Mouse (Mus musculus): ENCODE measurements at regions not wholly inside any gene's neighbourhood (a gene's known extent, or its start where the extent isn't known, plus 50 kb on each side); places are given as distances from the start of the nearest gene placed in this dataset.

DNA sequence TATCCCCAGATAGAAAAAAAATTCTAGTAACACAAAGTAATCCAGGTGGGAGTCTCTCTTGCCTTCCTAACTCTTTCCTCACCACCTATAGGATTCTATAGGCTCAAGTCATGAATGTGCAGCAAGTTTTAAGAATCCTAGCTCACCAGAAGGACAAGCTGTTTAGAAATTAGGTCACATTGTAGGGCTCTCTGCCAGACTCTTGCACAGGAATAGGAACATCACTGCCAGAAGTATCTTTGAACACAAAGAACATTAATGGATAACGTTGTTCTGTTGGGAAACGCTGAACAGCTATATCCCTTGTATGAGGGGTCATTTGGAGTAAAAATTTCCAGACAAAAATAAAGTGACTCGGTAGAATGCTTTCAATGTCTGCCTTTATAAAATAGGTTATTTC is 75.6 kb upstream of the Peli1 start:
- Histone ChIP-seq H3K4me3 (ENCODE audit: insufficient read depth, poor library complexity, severe bottlenecking) (no peak overlapping the region), H3K79me2 (ENCODE audit: control insufficient read depth, insufficient read depth) (no peaks in the 10 kb centered on the region), H3K36me3 (ENCODE audit: control insufficient read depth, insufficient read depth) (no peaks in the 10 kb centered on the region), H3ac (ENCODE audit: control insufficient read depth, insufficient read length, low read depth) (no peak overlapping the region), H3K79me3 (ENCODE audit: low read depth) (no peaks in the 10 kb centered on the region), H3K27me3 (ENCODE audit: control insufficient read depth, insufficient read depth, insufficient read length) (no peaks in the 10 kb centered on the region)
- TF ChIP-seq USF1 (IDR thresholded peaks at IDR 0.05; ENCODE audit: low read depth) (no peak), MYOD1 (IDR thresholded peaks at IDR 0.05; ENCODE audit: control insufficient read depth, insufficient read length, low read depth) (no peak), CEBPB (IDR thresholded peaks at IDR 0.05; ENCODE audit: low read depth) (no peak), CTCF (IDR thresholded peaks at IDR 0.05; ENCODE audit: control insufficient read depth, insufficient read depth, insufficient read length) (no peak), MYOG (IDR thresholded peaks at IDR 0.05; ENCODE audit: control insufficient read depth, extremely low read depth, insufficient read length) (no peak), FOSL1 (IDR thresholded peaks at IDR 0.05; ENCODE audit: insufficient read depth, low read length, poor library complexity, severe bottlenecking) (no peak), MAX (IDR thresholded peaks at IDR 0.05) (no peak)

DNA sequence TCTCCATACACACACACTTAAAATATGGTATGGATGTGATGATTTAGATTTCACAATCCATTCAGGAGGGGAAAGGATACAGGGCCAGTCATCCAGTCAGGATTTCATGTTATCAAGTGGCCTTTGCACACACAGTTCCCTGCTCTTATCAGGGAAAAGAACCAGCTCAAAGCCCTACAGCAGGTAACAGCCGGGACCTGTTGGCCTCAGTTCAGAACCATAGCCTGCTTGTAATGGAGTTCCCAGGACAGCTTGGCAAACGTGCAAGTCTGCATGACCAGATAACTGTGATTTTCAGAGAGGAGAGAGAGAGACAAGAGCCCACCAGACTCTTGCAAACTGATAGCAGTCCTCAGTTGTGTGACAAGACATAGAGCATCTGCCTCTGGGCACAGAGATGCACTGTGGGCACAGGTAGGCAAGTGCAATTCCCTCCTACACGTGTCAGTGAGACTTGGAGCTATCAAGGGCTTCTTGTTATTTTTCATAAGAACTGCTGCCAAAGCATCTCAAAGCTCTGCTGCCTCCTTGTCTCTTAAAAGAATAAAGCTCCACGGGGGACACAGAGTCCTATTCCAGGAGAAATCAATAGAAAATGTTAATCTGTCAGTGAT is 74.9 kb upstream of the Peli1 start:
- H3K4me3 ChIP-seq (ENCODE audit: insufficient read depth, poor library complexity, severe bottlenecking): no peak overlapping the region
- H3K79me2 ChIP-seq (ENCODE audit: control insufficient read depth, insufficient read depth): no peaks in the 10 kb centered on the region
- H3ac ChIP-seq (ENCODE audit: control insufficient read depth, insufficient read length, low read depth): no peak overlapping the region
- TF ChIP-seq FOSL1 (IDR thresholded peaks at IDR 0.05; ENCODE audit: insufficient read depth, low read length, poor library complexity, severe bottlenecking): no peak
- no peak for TF ChIP-seq CEBPB (IDR thresholded peaks at IDR 0.05; ENCODE audit: low read depth)
- H3K36me3 ChIP-seq (ENCODE audit: control insufficient read depth, insufficient read depth): no peaks in the 10 kb centered on the region
- no peaks in the 10 kb centered on the region for H3K79me3 ChIP-seq (ENCODE audit: low read depth)
- H3K27me3 ChIP-seq (ENCODE audit: control insufficient read depth, insufficient read depth, insufficient read length): no peaks in the 10 kb centered on the region

DNA sequence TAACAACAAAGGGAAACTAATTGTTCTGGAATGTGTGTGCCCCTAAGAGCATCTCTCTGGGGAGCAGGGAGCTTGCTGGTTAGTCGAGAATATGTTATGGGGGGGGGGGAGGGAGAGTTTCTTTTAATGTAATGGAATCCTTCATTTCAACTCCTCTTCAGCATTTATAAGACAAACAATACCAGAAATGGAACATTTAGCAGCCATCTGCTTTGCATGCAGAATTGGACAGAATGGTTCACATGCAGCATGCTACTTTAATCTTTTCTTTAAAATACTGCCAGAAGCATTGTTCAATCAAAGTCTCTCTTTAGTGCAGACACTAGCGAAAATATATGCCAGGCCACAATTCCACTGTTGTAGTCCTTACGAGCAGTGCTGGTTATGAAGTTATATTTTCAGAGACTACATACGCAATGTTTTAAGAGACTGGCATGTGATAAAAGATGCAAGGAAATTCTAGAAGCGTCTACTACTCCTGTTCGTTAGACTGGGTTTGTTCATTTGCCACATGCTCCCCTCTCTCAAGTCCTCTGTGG is 74.2 kb upstream of the Peli1 start:
- no peak overlapping the region for H3ac ChIP-seq (ENCODE audit: control insufficient read depth, insufficient read length, low read depth)
- TF ChIP-seq USF1 (IDR thresholded peaks at IDR 0.05; ENCODE audit: low read depth): no peak
- TF ChIP-seq MAX (IDR thresholded peaks at IDR 0.05): no peak
- TF ChIP-seq MYOG (IDR thresholded peaks at IDR 0.05; ENCODE audit: control insufficient read depth, extremely low read depth, insufficient read length): no peak
- no peak for TF ChIP-seq FOSL1 (IDR thresholded peaks at IDR 0.05; ENCODE audit: insufficient read depth, low read length, poor library complexity, severe bottlenecking)
- no peak for TF ChIP-seq CEBPB (IDR thresholded peaks at IDR 0.05; ENCODE audit: low read depth)
- TF ChIP-seq CTCF (IDR thresholded peaks at IDR 0.05; ENCODE audit: control insufficient read depth, insufficient read depth, insufficient read length): no peak
- no peak for TF ChIP-seq MYOD1 (IDR thresholded peaks at IDR 0.05; ENCODE audit: control insufficient read depth, insufficient read length, low read depth)
- no peaks in the 10 kb centered on the region for H3K79me3 ChIP-seq (ENCODE audit: low read depth)
- H3K79me2 ChIP-seq (ENCODE audit: control insufficient read depth, insufficient read depth): no peaks in the 10 kb centered on the region
- H3K27me3 ChIP-seq (ENCODE audit: control insufficient read depth, insufficient read depth, insufficient read length): no peaks in the 10 kb centered on the region
- no peak overlapping the region for H3K4me3 ChIP-seq (ENCODE audit: insufficient read depth, poor library complexity, severe bottlenecking)
- no peaks in the 10 kb centered on the region for H3K36me3 ChIP-seq (ENCODE audit: control insufficient read depth, insufficient read depth)

DNA sequence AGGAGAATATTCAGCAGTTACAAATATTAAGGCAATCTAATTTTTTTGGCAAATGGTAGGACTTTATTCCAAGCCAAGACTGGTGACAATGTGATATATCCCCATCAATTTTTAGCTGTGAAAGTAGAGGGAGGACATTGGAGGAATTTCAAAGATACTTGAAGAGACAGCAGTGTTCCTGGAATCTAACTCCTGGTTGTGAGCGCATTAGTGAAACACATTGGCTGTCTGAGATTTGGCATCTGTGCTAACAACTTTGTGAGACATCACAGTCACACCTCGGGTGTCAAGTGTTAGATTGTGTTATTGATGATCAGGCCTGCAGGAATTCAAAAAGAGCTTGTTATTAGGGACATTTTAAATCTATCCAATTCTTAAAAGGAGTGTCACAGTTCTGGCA is 71.3 kb upstream of the Peli1 start:
- Histone ChIP-seq H3K79me2 (ENCODE audit: control insufficient read depth, insufficient read depth) (no peaks in the 10 kb centered on the region), H3K4me3 (ENCODE audit: insufficient read depth, poor library complexity, severe bottlenecking) (no peak overlapping the region), H3K36me3 (ENCODE audit: control insufficient read depth, insufficient read depth) (no peaks in the 10 kb centered on the region), H3ac (ENCODE audit: control insufficient read depth, insufficient read length, low read depth) (no peak overlapping the region), H3K79me3 (ENCODE audit: low read depth) (no peaks in the 10 kb centered on the region), H3K27me3 (ENCODE audit: control insufficient read depth, insufficient read depth, insufficient read length) (no peaks in the 10 kb centered on the region)
- TF ChIP-seq MYOD1 (IDR thresholded peaks at IDR 0.05; ENCODE audit: control insufficient read depth, insufficient read length, low read depth): no peak
- no peak for TF ChIP-seq USF1 (IDR thresholded peaks at IDR 0.05; ENCODE audit: low read depth)
- TF ChIP-seq FOSL1 (IDR thresholded peaks at IDR 0.05; ENCODE audit: insufficient read depth, low read length, poor library complexity, severe bottlenecking): no peak
- no peak for TF ChIP-seq MYOG (IDR thresholded peaks at IDR 0.05; ENCODE audit: control insufficient read depth, extremely low read depth, insufficient read length)
- no peak for TF ChIP-seq MAX (IDR thresholded peaks at IDR 0.05)
- TF ChIP-seq CTCF (IDR thresholded peaks at IDR 0.05; ENCODE audit: control insufficient read depth, insufficient read depth, insufficient read length): no peak
- no peak for TF ChIP-seq CEBPB (IDR thresholded peaks at IDR 0.05; ENCODE audit: low read depth)

DNA sequence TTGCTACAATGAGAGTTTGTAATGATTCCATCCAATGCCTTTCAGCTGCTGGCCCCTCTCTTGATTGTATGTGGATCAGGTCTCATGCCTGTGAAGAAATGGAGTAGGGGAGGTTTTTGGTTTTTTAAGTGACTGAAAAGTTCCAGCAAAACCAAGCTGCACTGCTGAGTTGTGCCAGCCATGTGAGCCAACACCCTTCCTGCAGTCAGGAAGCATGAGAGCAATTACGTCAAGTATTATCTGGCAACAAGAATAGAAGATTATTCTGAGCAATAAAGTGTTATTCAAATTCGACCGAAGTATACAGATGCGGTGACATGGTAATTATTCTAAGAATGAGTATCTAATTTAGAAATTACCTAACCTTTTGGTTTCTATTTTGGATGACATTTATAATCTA is 67.0 kb upstream of the Peli1 start:
- Histone ChIP-seq H3K36me3 (ENCODE audit: control insufficient read depth, insufficient read depth) (no peaks in the 10 kb centered on the region), H3K4me3 (ENCODE audit: insufficient read depth, poor library complexity, severe bottlenecking) (no peak overlapping the region), H3ac (ENCODE audit: control insufficient read depth, insufficient read length, low read depth) (no peak overlapping the region), H3K27me3 (ENCODE audit: control insufficient read depth, insufficient read depth, insufficient read length) (no peaks in the 10 kb centered on the region), H3K79me2 (ENCODE audit: control insufficient read depth, insufficient read depth) (no peaks in the 10 kb centered on the region), H3K79me3 (ENCODE audit: low read depth) (no peaks in the 10 kb centered on the region)
- TF ChIP-seq CEBPB (IDR thresholded peaks at IDR 0.05; ENCODE audit: low read depth) (no peak), MYOD1 (IDR thresholded peaks at IDR 0.05; ENCODE audit: control insufficient read depth, insufficient read length, low read depth) (no peak), USF1 (IDR thresholded peaks at IDR 0.05; ENCODE audit: low read depth) (no peak), MYOG (IDR thresholded peaks at IDR 0.05; ENCODE audit: control insufficient read depth, extremely low read depth, insufficient read length) (no peak), MAX (IDR thresholded peaks at IDR 0.05) (no peak), FOSL1 (IDR thresholded peaks at IDR 0.05; ENCODE audit: insufficient read depth, low read length, poor library complexity, severe bottlenecking) (no peak)

DNA sequence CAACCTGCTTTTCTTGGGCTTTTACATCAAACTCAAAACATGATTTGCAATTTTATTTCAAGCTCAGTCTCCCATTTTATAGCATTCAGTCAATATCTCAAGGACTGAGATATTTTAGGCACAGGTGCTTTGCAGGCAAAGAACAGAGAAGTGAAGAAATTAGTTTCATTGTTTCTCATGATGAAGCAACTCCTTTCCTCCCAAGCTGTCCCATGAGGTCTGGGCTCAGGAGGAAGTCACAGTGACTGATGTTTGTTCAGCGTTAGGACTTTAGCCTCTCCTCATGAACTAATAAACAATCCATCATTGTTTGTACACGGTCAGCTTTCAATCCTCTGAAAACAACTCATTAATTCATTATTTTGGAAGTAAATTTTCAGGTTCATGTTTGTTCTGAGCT is 66.6 kb upstream of the Peli1 start:
- H3K79me3 ChIP-seq (ENCODE audit: low read depth): no peaks in the 10 kb centered on the region
- H3K27me3 ChIP-seq (ENCODE audit: control insufficient read depth, insufficient read depth, insufficient read length): no peaks in the 10 kb centered on the region
- TF ChIP-seq MAX (IDR thresholded peaks at IDR 0.05) (no peak), MYOD1 (IDR thresholded peaks at IDR 0.05; ENCODE audit: control insufficient read depth, insufficient read length, low read depth) (no peak), CTCF (IDR thresholded peaks at IDR 0.05; ENCODE audit: control insufficient read depth, insufficient read depth, insufficient read length) (no peak), CEBPB (IDR thresholded peaks at IDR 0.05; ENCODE audit: low read depth) (no peak), FOSL1 (IDR thresholded peaks at IDR 0.05; ENCODE audit: insufficient read depth, low read length, poor library complexity, severe bottlenecking) (no peak), MYOG (IDR thresholded peaks at IDR 0.05; ENCODE audit: control insufficient read depth, extremely low read depth, insufficient read length) (no peak), USF1 (IDR thresholded peaks at IDR 0.05; ENCODE audit: low read depth) (no peak)

More for the DNA sequence above, 66.6 kb upstream of the Peli1 start:
- Histone ChIP-seq H3ac (ENCODE audit: control insufficient read depth, insufficient read length, low read depth) (no peak overlapping the region), H3K36me3 (ENCODE audit: control insufficient read depth, insufficient read depth) (no peaks in the 10 kb centered on the region), H3K4me3 (ENCODE audit: insufficient read depth, poor library complexity, severe bottlenecking) (no peak overlapping the region), H3K79me2 (ENCODE audit: control insufficient read depth, insufficient read depth) (no peaks in the 10 kb centered on the region)

All from C2C12 (cell line).